Mouse (Mus musculus) spleen, postnatal 14 days (tissue): ENCODE results near the gene Ccdc9.
"Not testable (repeated sequence)": the region's sequence is repeated elsewhere in the genome, so short reads cannot be mapped to it uniquely, and the experiment has no call there.

Experiments
- DNase-seq, 2 experiments: peaks; one replicate each; pipeline ENCODE4 v3.0.0; 2021 to 2022; ENCODE audit warnings: low spot score in 2 of 2

The Ccdc9 gene

GRCm38 (mm10) chr7:16308093-16308492 lies 21.5 kb upstream of the Ccdc9 start, which contains the start of gene Bbc3:
TSS of gene Bbc3 (plus strand) at chr7:16308393.
- DNase-seq = not testable (repeated sequence)

- not testable (repeated sequence) for DNase-seq
Measured at GRCm38 (mm10) chr7:16307141-16307540, 20.5 kb upstream of the Ccdc9 start.

- DNase-seq = peak; percentile 59 to 60
Measured at GRCm38 (mm10) chr7:16299419-16300035, 12.9 kb upstream of the Ccdc9 start.

DNA sequence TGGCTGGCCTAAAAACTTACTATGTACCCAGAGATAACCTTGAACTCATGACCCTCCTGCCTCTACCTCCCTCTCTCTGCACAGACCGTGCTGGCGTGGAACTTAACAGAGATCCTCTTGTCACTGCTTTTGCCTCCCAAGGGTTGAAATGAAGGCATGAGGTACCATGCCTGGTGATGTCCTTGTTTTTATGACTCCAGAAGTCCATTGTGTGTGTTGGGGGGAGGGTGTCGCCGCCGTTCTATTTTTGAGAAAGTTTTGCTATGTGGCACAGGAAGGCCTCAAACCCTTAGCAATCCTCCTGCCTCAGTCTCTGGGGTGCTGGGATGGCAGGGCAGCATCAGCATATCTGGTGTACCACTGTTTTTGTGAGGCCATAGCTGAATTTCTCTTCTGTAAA lies 12.3 kb upstream of the Ccdc9 start:
- no peak for DNase-seq

DNA sequence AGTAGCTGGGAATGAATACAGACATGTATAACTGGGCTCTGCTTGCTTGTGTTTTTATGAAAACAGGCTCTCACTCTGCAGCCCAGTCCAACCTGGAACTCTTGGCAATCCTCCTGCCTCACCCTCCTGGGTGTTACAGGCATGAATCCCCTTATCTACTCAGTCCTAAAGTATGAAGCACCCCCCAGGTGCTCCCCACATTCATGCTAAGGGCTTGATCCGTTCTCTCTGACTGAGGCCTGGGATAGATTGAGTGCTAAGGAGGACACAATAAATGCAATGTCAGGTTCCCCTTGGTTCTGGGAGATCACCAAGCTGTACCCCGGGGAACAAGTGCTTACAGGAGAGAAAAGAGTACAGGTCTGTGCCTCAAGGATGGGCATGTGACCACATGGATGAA lies 11.0 kb upstream of the Ccdc9 start:
- DNase-seq = no peak

DNA sequence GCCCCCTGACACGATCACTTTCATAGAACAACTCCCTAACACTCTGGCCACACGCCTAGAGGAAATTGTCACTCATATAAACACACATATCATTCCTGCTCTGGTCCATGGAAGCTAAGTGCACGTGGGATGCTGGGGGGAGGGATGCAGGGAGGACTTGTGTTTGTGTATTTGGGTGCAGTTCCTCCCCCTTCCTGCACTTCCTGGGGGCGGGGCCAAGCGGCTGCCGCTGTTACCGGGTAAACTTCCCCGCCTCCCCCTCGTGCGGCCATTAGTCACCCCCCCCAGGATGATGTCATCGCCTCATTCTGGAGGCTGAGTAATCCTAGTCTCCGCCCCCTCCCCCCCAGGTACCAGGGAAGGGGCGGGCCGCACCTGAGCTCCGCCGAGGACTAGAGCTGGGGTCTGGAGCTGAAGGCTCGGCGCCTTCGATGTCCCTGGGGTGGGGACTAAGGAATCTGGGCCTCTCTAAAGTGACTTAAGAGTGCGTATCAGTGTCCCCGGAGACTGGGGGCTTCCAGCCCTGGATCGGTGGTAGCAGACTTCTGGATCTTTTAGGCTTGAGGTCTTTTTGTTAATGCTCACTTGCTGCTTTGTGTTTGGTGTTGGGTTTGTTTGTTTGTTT lies 10.3 kb upstream of the Ccdc9 start:
- DNase-seq = peak; percentile 65 to 81

- DNase-seq = no peak
Measured at GRCm38 (mm10) chr7:16296146-16296545, 9.6 kb upstream of the Ccdc9 start.

- peak; percentile 66 to 70 for DNase-seq
Measured at GRCm38 (mm10) chr7:16295321-16295900, 8.8 kb upstream of the Ccdc9 start.

- DNase-seq = peak; percentile 95 to 96
Measured at GRCm38 (mm10) chr7:16294837-16295236, 8.2 kb upstream of the Ccdc9 start.

DNA sequence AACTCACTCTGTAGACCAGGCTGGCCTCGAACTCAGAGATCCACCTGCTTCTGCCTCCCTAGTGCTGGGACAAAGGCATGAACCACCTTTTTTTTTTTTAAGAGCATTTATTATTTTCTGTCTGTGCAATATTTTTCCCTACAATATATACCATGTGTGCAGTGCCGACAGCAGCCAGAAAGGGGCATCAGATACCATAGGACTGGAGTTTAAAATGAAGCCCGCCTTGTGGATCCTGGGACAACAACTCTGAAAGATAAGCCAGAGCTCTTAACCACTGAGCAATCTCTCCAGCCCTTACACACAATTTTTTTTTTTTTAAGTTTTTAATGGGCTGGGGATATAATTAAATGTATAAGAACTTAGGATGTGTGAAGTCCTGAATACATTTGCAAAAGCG lies 7.8 kb upstream of the Ccdc9 start:
- DNase-seq = peak in 1 of 2 experiments; percentile 53

DNA sequence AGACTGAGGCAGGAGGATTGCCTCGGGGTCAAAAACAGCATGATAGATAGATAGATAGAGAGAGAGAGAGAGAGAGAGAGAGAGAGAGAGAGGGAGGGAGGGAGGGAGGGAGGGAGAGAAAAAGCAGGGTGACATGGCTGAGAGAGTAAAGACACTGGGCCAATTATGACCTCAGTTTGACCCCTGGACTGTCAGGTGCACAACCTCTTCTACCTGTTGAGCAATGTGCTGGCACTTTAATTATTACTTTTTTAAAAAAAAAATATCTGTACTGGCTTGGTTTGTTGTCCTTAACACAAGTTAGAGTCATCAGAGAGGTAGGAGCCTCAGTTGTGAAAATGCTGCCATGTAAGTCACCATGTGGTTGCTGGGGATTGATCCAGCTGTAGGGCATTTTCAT lies 1.2 kb upstream of the Ccdc9 start:
- DNase-seq = no peak

DNA sequence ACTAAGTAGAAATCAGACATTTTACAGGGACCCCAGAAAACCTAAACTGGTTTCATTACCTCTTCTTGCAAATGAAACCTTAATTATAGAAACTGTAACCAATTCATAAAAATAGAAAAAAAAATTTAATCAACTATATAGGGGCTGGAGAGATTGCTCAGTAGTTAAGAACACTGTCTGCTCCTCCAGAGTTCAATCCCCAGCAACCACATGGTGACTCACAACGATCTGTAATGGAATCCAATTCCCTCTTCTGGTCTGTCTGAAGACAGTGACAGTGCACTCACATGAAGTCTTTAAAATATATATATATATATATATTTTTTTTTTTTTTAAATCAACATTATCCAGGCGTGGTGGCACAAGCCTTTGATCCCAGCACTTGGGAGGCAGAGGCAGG lies 421 bp upstream of the Ccdc9 start:
- DNase-seq = no peak

GRCm38 (mm10) chr7:16285450-16286025 lies 1.1 kb downstream of the Ccdc9 start:
- peak; percentile 38 to 51 for DNase-seq

DNA sequence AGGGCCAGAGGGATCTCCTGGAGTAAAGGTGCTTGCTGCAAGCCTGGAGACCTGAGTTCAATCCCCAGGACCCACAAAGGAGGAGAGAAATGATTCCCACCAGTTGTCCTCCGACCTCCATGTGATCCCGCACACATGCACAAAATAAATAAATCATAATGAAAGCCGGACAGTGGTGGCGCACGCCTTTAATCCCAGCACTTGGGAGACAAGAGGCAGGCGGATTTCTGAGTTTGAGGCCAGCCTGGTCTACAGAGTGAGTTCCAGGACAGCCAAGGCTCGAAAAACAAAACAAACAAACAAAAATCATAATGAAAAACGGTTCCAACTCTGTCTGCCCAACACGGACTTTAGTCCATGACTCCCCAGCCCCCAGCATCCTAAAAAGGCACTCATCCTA lies 1.7 kb downstream of the Ccdc9 start:
- no peak for DNase-seq

GRCm38 (mm10) chr7:16284001-16284400 lies 2.6 kb downstream of the Ccdc9 start:
- DNase-seq = no peak

DNA sequence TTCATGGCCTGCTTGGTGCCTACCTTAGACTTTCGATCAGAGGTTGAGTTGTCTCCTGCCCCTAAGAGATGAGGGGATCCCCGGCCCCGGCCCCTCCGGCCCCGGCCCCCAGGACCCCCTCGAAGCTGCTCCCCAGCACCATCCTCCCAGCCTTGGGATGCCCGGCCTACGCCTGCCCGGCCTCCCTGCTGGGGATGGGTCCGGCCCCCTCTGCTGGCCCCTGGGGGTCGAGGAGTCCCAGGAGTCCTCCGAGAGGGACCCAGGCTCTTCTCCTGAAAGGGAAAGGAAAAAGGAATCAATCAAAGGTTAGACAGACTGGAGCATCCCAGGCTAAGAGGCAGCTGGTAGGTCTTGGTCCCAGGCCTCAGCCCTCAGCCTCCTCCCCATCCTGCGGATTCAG lies 4.3 kb downstream of the Ccdc9 start:
- DNase-seq = no peak

DNA sequence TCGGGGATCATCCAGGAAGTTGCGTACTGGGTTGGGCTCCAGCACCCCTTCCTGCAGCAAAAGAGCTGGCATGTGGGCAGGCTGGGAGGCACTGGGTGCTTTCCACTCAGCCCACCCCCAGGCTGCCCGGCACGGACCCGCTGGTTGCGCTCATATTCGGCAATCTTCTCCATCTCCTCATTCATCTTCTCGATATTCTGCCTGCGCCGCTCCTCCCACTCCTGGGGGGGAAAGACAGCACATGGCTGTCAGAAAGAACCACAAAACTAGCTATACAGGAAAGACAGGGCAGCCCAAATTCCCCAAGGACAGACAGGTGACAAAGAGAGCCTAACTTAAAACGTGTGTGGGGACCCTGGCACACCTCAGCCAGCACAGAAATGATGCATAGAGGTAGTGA lies 5.9 kb downstream of the Ccdc9 start:
- DNase-seq = no peak

DNA sequence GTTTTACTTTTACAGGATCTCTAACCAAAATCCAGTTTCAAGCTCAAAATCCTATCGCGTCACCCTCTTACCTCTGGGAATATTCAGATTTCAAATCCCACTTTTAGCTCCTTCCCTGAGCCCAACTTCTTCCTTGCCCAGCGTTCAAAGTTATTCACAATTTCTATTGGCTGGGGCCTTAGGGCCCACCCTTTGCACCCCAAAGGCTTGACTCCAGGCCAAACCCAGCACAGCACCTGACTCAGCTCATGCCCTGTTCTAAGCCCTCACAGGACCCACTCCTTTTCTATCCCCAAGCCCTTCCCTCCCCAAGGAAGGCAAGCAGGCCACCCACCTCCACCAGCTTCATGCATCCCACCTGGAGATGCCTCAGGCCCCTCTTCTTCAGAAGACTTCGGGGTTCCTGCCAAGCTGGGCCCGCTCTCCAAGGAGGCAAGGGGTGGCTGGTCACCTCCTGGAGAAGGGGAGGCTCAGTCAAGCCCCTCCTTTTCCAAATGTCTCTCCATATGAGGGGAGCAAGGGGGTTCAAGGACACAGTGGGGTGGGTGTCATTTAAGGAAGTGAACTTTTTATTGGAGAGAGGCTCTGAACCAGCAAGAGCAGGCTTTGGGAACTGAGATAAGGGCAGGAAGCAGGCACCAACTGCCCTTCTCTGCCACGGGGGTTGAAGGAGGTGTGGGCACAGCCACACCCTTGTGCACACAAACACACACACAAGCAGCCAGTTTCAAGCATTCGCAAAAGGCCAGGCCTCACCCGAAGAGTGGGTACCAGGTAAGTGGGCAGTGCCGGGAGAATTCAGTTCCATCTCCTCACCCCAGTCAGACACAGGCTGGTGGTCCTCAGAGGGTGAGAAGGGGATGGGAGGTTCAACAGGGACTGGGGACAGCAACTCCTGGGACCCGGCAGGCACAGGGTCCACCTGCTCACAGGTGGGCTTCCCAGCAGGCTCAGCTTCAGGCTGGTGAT lies 11.4 kb downstream of the Ccdc9 start:
- no peak for DNase-seq

- DNase-seq = peak; percentile 65 to 66
Measured at GRCm38 (mm10) chr7:16273766-16274140, 12.8 kb downstream of the Ccdc9 start.

DNA sequence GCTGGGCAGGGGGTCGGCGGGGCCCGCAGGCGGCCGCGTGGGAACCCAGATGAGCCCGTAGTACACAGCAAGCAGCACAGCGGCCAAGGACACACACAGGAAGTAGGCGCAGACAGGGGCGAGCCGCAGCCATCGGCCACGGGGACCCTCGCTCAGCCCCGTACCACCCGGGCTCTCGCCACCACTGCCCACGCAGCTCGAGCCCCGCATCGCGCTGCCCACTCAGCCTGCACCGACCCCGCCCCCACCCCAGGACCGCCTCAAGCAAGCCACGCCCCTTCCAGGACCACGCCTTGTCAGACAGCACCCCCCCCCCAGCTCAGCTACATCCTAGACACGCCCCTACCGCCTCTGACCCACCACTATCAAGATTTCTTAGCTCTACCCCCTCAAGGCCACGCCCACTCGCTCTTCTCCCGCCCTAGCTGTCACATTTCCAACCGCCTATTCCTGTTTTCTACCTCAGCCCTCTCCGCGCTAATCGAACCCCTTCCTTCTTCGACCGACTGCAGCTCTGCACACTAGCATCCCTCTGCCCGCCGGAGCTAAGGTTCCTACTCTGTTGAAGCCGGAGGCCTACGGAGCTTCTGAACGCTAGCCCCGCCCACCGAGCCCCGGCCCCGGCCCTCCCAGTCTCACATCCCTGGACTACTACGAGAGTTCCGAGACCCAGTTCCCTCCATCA lies 13.4 kb downstream of the Ccdc9 start, which contains the start of gene Inafm1:
TSS of gene Inafm1 (minus strand) at position 537 of the 685 bp plus-strand sequence.
- DNase-seq = peak; percentile 74 to 80

GRCm38 (mm10) chr7:16272681-16273080 lies 13.9 kb downstream of the Ccdc9 start:
- peak; percentile 62 to 70 for DNase-seq
